Mouse (Mus musculus): ENCODE data around the gene Tbck. TPM values are rescaled to one million over a fixed set of nuclear protein-coding genes. Genes with fewer than 3 reads are reported as not detected.

Tbck gene
- polyA plus RNA-seq, 1 experiment from 2014 or later, result 34.0 TPM

- Histone ChIP-seq H3K9me3 (no peaks in the 10 kb centered on the region), H3K4me3 (no peak overlapping the region), H3K9ac (replicated peaks) (no peak overlapping the region), H3K4me2 (replicated peaks) (no peak overlapping the region), H3K36me3 (peaks cover 3% of the 10 kb centered on the region; the same call in 1 of the 2 replicates), H3K27me3 (no peaks in the 10 kb centered on the region), H3K27ac (replicated peaks) (no peak overlapping the region), H3K4me1 (no peaks in the 10 kb centered on the region)
- 39% methylated on average over 7 of the region's 7 CpGs for WGBS
- no peak for ATAC-seq (replicated peaks)
Measured at GRCm38 (mm10) chr3:132772054-132772453, 88.1 kb downstream of the Tbck start.

DNA sequence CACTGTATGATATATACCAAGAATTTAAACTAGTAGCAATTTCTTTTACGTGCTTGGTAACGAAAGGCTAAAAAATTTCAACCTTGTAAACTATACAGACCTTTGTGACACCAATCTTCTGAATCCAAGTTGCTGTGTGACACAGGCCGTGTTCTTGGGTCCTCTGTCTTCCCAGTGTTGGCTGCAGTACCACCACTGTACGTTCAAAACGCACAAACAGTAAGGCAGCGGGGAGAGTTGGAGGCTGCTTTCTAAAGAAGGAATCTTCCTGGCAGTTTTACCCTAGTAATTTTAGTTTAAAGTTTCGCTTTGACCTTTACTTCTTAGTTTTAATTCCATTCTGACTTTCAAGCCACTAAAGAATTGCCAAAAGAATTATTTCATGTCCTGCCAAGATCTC, 92.7 kb downstream of the Tbck start:
- Histone ChIP-seq H3K27ac (replicated peaks) (no peak overlapping the region), H3K9ac (replicated peaks) (no peak overlapping the region), H3K27me3 (no peaks in the 10 kb centered on the region), H3K36me3 (peaks cover 3% of the 10 kb centered on the region; the same call in 1 of the 2 replicates), H3K4me3 (no peak overlapping the region), H3K4me1 (no peaks in the 10 kb centered on the region), H3K4me2 (replicated peaks) (no peak overlapping the region), H3K9me3 (no peaks in the 10 kb centered on the region)
- 93% methylated on average over 7 of the region's 7 CpGs for WGBS
- no peak for ATAC-seq (replicated peaks)

- Histone ChIP-seq H3K27me3 (no peaks in the 10 kb centered on the region), H3K27ac (replicated peaks) (no peak overlapping the region), H3K36me3 (no peaks in the 10 kb centered on the region; the same call in 1 of the 2 replicates), H3K4me1 (no peaks in the 10 kb centered on the region), H3K4me3 (no peak overlapping the region), H3K9ac (replicated peaks) (no peak overlapping the region), H3K4me2 (replicated peaks) (no peak overlapping the region), H3K9me3 (no peaks in the 10 kb centered on the region)
- ATAC-seq (replicated peaks), result no peak
- 89% methylated on average over 2 of the region's 2 CpGs for WGBS
Measured at GRCm38 (mm10) chr3:132781103-132781502, 97.2 kb downstream of the Tbck start.

DNA sequence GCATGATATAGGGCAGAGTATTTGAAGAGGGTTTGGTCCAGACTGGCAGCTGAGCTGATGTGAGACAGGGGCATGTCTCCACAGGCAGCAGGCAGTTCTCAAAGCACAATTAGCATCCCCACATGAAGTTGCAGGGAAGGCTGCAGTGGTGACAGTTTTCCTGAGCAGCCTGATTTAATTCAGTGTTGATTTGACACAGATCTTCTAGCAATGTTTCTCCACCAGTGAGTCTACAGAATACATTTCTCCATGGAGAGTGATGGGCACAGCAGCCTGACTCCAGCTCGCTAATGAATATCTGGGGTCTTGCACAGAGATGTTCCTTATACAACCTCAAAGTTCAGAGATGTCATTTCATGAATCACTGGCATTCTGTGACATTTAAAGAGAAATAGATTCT, 99.1 kb downstream of the Tbck start:
- H3K27me3 ChIP-seq, result no peaks in the 10 kb centered on the region
- no peak overlapping the region for H3K27ac ChIP-seq (replicated peaks)
- H3K4me3 ChIP-seq, result no peak overlapping the region
- no peak overlapping the region for H3K4me2 ChIP-seq (replicated peaks)
- no peaks in the 10 kb centered on the region for H3K4me1 ChIP-seq
- no peak for ATAC-seq (replicated peaks)
- WGBS, result 73% methylated on average over 1 of the region's 1 CpGs
- H3K9me3 ChIP-seq, result no peaks in the 10 kb centered on the region
- no peaks in the 10 kb centered on the region for H3K36me3 ChIP-seq
- no peak overlapping the region for H3K9ac ChIP-seq (replicated peaks)

GRCm38 (mm10) chr3:132784732-132785131, 100.8 kb downstream of the Tbck start:
- Histone ChIP-seq H3K9ac (replicated peaks) (no peak overlapping the region), H3K4me2 (replicated peaks) (no peak overlapping the region), H3K27ac (replicated peaks) (no peak overlapping the region), H3K9me3 (no peaks in the 10 kb centered on the region), H3K4me1 (no peaks in the 10 kb centered on the region), H3K27me3 (no peaks in the 10 kb centered on the region), H3K36me3 (no peaks in the 10 kb centered on the region), H3K4me3 (no peak overlapping the region)
- ATAC-seq (replicated peaks), result no peak
- 93% methylated on average over 6 of the region's 6 CpGs for WGBS

- Histone ChIP-seq H3K27ac (replicated peaks) (no peak overlapping the region), H3K4me2 (replicated peaks) (no peak overlapping the region), H3K36me3 (no peaks in the 10 kb centered on the region), H3K9me3 (no peaks in the 10 kb centered on the region), H3K27me3 (no peaks in the 10 kb centered on the region), H3K4me3 (no peak overlapping the region), H3K9ac (replicated peaks) (no peak overlapping the region), H3K4me1 (no peaks in the 10 kb centered on the region)
- 90% methylated on average over 3 of the region's 3 CpGs for WGBS
- ATAC-seq (replicated peaks), result 0 out of 2 replicates have a peak, but pooled peaks have one; percentile 26
Measured at GRCm38 (mm10) chr3:132786690-132787089, 102.7 kb downstream of the Tbck start.

DNA sequence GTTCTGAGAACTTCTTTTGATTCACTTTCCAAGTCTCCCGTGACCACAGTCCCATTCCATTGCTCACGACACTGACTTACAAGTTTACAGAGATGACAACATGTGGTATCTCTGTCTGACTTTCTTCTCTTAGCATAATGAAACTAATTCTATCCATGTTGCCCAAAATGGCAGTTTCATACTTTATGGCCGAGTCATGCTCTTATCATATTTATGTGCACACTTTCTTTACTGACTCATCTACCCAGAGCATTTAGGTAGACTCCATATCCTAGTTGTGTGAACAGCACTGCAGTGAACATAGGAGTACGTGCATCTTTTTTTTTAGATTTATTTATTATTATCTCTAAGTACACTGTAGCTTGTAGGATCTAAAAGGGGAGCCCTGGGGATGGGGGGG, 103.8 kb downstream of the Tbck start:
- Histone ChIP-seq H3K9me3 (no peaks in the 10 kb centered on the region), H3K4me3 (no peak overlapping the region), H3K4me1 (no peaks in the 10 kb centered on the region), H3K36me3 (no peaks in the 10 kb centered on the region), H3K4me2 (replicated peaks) (no peak overlapping the region), H3K9ac (replicated peaks) (no peak overlapping the region), H3K27ac (replicated peaks) (no peak overlapping the region), H3K27me3 (no peaks in the 10 kb centered on the region)
- no peak for ATAC-seq (replicated peaks)
- 94% methylated on average over 4 of the region's 4 CpGs for WGBS

DNA sequence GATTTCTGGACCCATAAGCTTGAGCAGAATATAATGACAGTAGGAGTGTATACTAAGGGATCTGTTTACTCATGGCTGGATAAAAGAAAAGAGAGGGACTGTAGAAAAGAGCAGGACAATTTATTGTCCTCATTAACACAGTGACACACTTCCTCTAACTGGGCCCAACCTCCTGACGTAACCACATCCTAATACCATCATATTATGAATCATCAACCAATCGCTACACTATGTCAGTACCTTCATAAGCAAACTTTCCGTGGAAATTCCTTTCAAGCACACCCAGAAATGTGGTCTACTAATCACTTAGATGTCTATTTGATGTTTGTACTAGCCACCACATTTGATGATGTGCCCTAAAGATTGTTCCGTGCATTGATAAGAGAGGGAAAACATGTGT, 107.2 kb downstream of the Tbck start:
- Histone ChIP-seq H3K36me3 (0 out of 2 replicates have a peak, but pooled peaks cover 2% of the 10 kb centered on the region), H3K9me3 (no peaks in the 10 kb centered on the region), H3K9ac (replicated peaks) (no peak overlapping the region), H3K4me2 (replicated peaks) (no peak overlapping the region), H3K27ac (replicated peaks) (no peak overlapping the region), H3K27me3 (no peaks in the 10 kb centered on the region), H3K4me1 (no peaks in the 10 kb centered on the region), H3K4me3 (no peak overlapping the region)
- WGBS, result 95% methylated on average over 4 of the region's 4 CpGs
- no peak for ATAC-seq (replicated peaks)

GRCm38 (mm10) chr3:132800196-132800595, 116.3 kb downstream of the Tbck start:
- Histone ChIP-seq H3K4me1 (no peaks in the 10 kb centered on the region), H3K27ac (replicated peaks) (no peak overlapping the region), H3K9ac (replicated peaks) (no peak overlapping the region), H3K9me3 (no peaks in the 10 kb centered on the region), H3K4me2 (replicated peaks) (no peak overlapping the region), H3K4me3 (no peak overlapping the region), H3K36me3 (0 out of 2 replicates have a peak, but pooled peaks cover 11% of the 10 kb centered on the region), H3K27me3 (no peaks in the 10 kb centered on the region)
- WGBS, result 79% methylated on average over 1 of the region's 1 CpGs
- no peak for ATAC-seq (replicated peaks)

GRCm38 (mm10) chr3:132801910-132802309, 118.0 kb downstream of the Tbck start:
- Histone ChIP-seq H3K27ac (replicated peaks) (no peak overlapping the region), H3K4me1 (no peaks in the 10 kb centered on the region), H3K9ac (replicated peaks) (no peak overlapping the region), H3K4me3 (no peak overlapping the region), H3K9me3 (no peaks in the 10 kb centered on the region), H3K4me2 (replicated peaks) (no peak overlapping the region), H3K36me3 (0 out of 2 replicates have a peak, but pooled peaks cover 7% of the 10 kb centered on the region), H3K27me3 (no peaks in the 10 kb centered on the region)
- 94% methylated on average over 3 of the region's 3 CpGs for WGBS
- ATAC-seq (replicated peaks), result no peak

DNA sequence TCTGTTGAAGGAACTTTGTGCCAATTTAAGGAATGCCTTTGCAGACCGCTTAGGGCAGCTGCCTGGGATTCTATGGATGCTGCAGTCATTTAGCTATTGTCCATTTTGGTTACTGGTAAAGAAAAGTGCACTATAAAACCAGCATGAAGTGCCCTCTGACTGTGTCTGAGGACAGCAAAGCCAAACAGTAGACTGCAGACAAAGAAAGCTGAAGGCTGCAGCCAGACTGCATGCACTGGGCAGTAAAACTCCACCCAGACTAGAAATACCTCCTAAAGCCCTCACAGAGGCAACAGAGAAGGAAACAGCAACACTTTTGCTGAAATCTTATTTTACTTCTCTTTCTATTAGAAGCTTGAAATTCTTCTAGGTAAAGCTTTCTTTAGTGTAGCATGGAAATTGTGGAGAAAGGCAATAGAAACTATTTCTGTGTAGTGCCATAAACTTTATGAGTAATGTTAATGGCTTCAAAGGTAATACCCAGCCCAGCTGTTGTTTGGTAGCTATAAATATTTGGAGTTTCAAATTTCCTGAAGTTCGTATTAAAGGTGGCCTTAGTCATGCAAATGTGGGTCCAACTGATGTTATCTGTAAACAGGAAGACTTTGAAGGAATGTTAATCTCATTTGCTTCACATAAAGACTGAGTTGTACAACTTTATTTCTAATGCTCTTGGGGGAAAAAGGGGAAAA, 124.1 kb downstream of the Tbck start:
- no peak for ATAC-seq (replicated peaks)

DNA sequence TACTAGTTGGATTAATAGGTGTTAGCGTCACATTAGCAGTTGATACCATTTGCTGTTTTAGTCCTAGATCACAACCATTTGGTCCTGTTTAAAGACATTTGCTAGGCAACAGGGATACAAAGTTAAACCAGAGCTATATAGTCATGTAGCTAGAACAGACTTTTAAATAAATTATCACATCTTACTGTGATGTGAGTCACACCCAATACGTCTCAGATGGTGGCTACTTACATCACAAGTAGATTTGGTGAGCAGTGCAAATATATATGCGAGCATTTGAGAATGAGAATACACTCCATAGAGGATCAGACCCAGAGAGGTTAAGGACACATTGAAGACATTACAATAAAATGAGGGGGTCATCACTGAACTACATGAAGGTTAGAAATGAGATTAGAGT, 125.0 kb downstream of the Tbck start:
- H3K4me2 ChIP-seq (replicated peaks), result no peak overlapping the region
- H3K9ac ChIP-seq (replicated peaks), result no peak overlapping the region
- H3K9me3 ChIP-seq, result no peaks in the 10 kb centered on the region
- H3K4me1 ChIP-seq, result no peaks in the 10 kb centered on the region
- no peak for ATAC-seq (replicated peaks)
- H3K4me3 ChIP-seq, result no peak overlapping the region
- H3K27me3 ChIP-seq, result no peaks in the 10 kb centered on the region
- 87% methylated on average over 3 of the region's 3 CpGs for WGBS
- H3K27ac ChIP-seq (replicated peaks), result no peak overlapping the region
- no peaks in the 10 kb centered on the region; the same call in 1 of the 2 replicates for H3K36me3 ChIP-seq

More for the DNA sequence above, 124.1 kb downstream of the Tbck start:
- Histone ChIP-seq H3K4me3 (no peak overlapping the region), H3K27me3 (no peaks in the 10 kb centered on the region), H3K36me3 (peaks cover 3% of the 10 kb centered on the region; the same call in 1 of the 2 replicates), H3K4me1 (no peaks in the 10 kb centered on the region), H3K4me2 (replicated peaks) (no peak overlapping the region), H3K9ac (replicated peaks) (no peak overlapping the region), H3K27ac (replicated peaks) (no peak overlapping the region), H3K9me3 (no peaks in the 10 kb centered on the region)
- WGBS, result 75% methylated on average over 2 of the region's 2 CpGs

DNA sequence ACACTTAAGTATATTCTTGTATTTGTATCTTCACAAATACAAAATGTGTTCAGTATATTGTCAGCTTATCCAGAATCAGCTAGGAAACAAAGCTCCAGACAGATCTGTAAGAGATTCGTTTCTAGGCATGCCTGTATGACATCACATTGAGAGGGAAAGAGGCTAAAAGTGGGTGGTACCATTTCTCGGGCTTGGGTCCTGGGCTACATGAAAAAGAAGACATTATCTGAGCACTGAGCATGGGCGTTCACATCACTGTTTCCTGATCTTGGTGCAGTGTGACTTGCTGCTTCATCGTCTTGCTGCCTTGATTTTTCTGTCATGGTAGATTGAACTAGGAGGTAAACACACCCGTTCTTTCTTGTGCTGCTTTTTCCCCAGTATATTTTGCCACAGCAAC, 127.8 kb downstream of the Tbck start:
- Histone ChIP-seq H3K9ac (replicated peaks) (no peak overlapping the region), H3K4me2 (replicated peaks) (no peak overlapping the region), H3K4me1 (no peaks in the 10 kb centered on the region), H3K4me3 (no peak overlapping the region), H3K9me3 (no peaks in the 10 kb centered on the region), H3K27me3 (no peaks in the 10 kb centered on the region), H3K36me3 (no peaks in the 10 kb centered on the region; the same call in 1 of the 2 replicates), H3K27ac (replicated peaks) (no peak overlapping the region)
- WGBS, result 77% methylated on average over 5 of the region's 5 CpGs
- ATAC-seq (replicated peaks), result no peak

Data from forebrain, embryonic 15.5 days (tissue).